Comparison of ENCODE assay signal across 9 mouse cellular contexts in the genomic region with DNA sequence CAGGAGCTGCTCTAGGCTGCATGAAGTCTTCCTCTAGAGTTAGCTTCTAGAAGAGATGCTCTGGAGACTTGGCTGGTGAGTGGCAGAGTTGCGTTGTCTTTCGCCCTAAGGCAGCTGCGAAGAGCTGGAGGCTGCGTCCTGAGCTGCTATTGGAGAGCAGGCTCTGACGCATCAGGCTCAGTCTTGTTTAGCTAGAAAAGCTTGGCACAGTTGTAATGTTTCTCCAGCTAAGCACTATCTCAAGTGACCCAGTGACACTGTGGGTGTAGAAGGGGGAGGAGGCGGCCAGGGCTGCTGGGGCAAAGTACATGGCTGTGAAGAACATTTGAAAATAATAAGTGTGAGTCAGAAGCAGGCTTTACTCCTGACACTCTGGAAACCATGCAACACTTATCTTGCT. TPM values are rescaled to one million over a fixed set of nuclear protein-coding genes. Genes with fewer than 3 reads are reported as not detected.
DNase-seq lines count a peak whose midpoint lies in the region; ATAC-seq and TF ChIP-seq lines count a peak whose summit lies in the region.
"Had no signal": no experiment of that assay in that cellular context is flagged by ENCODE, and none has a peak within 500 bp of the region (broad histone marks: within the 10 kb centered on the region; RNA-seq: fewer than 3 reads in every experiment).

No protein-coding gene starts in this region.

- H3K27ac ChIP-seq in kidney, postnatal 0 days: 0 out of 2 replicates have a peak overlapping the region, but pooled peaks have one; percentile 27

- TF ChIP-seq CTCF in kidney, postnatal 0 days (IDR thresholded peaks at IDR 0.05; ENCODE audit: low read depth): no peak

- H3K4me1 ChIP-seq in kidney, postnatal 0 days (replicated peaks; ENCODE audit: insufficient read depth, low read length): peaks cover 3% of the 10 kb centered on the region; the same call in 1 of the 2 replicates

- no peak overlapping the region for H3K4me2 ChIP-seq in kidney, postnatal 0 days (ENCODE audit: low read length)

- 65% methylated on average over 6 of the region's 6 CpGs for WGBS in kidney, postnatal 0 days

- no peak overlapping the region for H3K4me3 ChIP-seq in kidney, postnatal 0 days (replicated peaks; ENCODE audit: low read depth, low read length)
- H3K4me3 ChIP-seq: erythroblast, embryonic 14.5 days had no signal

- H3K36me3 ChIP-seq in kidney, postnatal 0 days (ENCODE audit: insufficient read depth, low read length): no peaks in the 10 kb centered on the region

- ATAC-seq in kidney, postnatal 0 days (replicated peaks; ENCODE audit: low FRiP score, low read depth): peak; percentile 74

- H3K9ac ChIP-seq in kidney, postnatal 0 days (ENCODE audit: low read depth, low read length): no peak overlapping the region

- no peaks in the 10 kb centered on the region for H3K9me3 ChIP-seq in kidney, postnatal 0 days (replicated peaks; ENCODE audit: low read length)

- H3K27me3 ChIP-seq in kidney, postnatal 0 days (ENCODE audit: insufficient read depth, low read length): no peaks in the 10 kb centered on the region

- peak; percentile 62 for DNase-seq in adrenal gland, postnatal 14 days
- DNase-seq in heart, adult 8-10 months (ENCODE audit: low spot score): peak; percentile 84
- peak; percentile 57 for DNase-seq in kidney, postnatal 0 days (ENCODE audit: low spot score)
- peak; percentile 87 for DNase-seq in skeletal muscle tissue, adult 2 months (ENCODE audit: low read depth, low spot score)
- no peak for DNase-seq in c-Kit-positive CD71-positive TER-119-positive erythroid progenitor cells, embryonic 14.5 days (ENCODE audit: low spot score)
- no peak for DNase-seq in spleen, postnatal 14 days (ENCODE audit: low spot score in 2 of 2)
- no peak for DNase-seq in cerebellum, adult 9-11 months
- DNase-seq in cerebellum, postnatal 4 days (ENCODE audit: low spot score in 2 of 2): no peak

RNA-seq across cellular contexts. Expression of gene Egfr, which starts 48.5 kb away (rescaled TPM):
- total RNA-seq in adrenal gland, postnatal 14 days (2021): 13.7 and 17.5 TPM in 2 replicates
- total RNA-seq in heart, adult 8-10 months (2022): 1 to 10 TPM; 4.1 to 6.4 (median 5.1) TPM
- 4.1 and 4.6 TPM in 2 replicates for polyA plus RNA-seq in kidney, postnatal 0 days (2015; fragmentation: Nextera tagmentation; extraction: Ambion mirVana)
- polyA plus RNA-seq: erythroblast, embryonic 14.5 days had no signal

Comparison
In these comparisons a context has a peak if more than half of its experiments do, and no peak if none do; other contexts are left out.
1. DNase-seq: peak in adrenal gland, postnatal 14 days (single experiment), heart, adult 8-10 months (single experiment), kidney, postnatal 0 days (single experiment) and skeletal muscle tissue, adult 2 months (single experiment); none in c-Kit-positive CD71-positive TER-119-positive erythroid progenitor cells, embryonic 14.5 days (single experiment), spleen, postnatal 14 days (0 of 2), cerebellum, adult 9-11 months (single experiment) and cerebellum, postnatal 4 days (0 of 2).